Mouse (Mus musculus): ENCODE measurements around the gene Terf2.

GRCm38 (mm10) chr8:107142539-107142938 is 46.2 kb upstream of the Terf2 start:
- no peak for TF ChIP-seq CTCF (IDR thresholded peaks at IDR 0.05; ENCODE audit: extremely low read depth, insufficient read depth, insufficient read length, insufficient replicate concordance)
- no peak for TF ChIP-seq POLR2A (IDR thresholded peaks at IDR 0.05; ENCODE audit: low read depth, low read length)

All from spleen, adult 2 months (tissue).